8 mouse cellular contexts compared by ENCODE assay signal in genomic region chr7:70267075-70267474, GRCm38 (mm10).
DNase-seq lines count a peak whose midpoint lies in the region; ATAC-seq and TF ChIP-seq lines count a peak whose summit lies in the region.

No protein-coding gene starts in this region.

- H3K27me3 ChIP-seq in intestine, embryonic 16.5 days (replicated peaks; ENCODE audit: control insufficient read depth, insufficient read depth, low read length): no peaks in the 10 kb centered on the region
- H3K27me3 ChIP-seq in intestine, postnatal 0 days (replicated peaks; ENCODE audit: control insufficient read depth, insufficient read depth, low read length): peaks cover 4% of the 10 kb centered on the region; the same call in 1 of the 2 replicates
- no peaks in the 10 kb centered on the region for H3K27me3 ChIP-seq in C2C12 (ENCODE audit: control insufficient read depth, insufficient read depth, insufficient read length)
- no peaks in the 10 kb centered on the region for H3K27me3 ChIP-seq in forebrain, embryonic 15.5 days

- DNase-seq in fibroblast of lung, adult 2 months (ENCODE audit: low read depth): peak; percentile 99
- DNase-seq in heart, postnatal 4 days: peak; percentile 66
- DNase-seq in spleen, postnatal 14 days (ENCODE audit: low spot score in 2 of 2): no peak

- H3K79me3 ChIP-seq in C2C12 (ENCODE audit: low read depth): no peaks in the 10 kb centered on the region

- no peaks in the 10 kb centered on the region for H3K36me3 ChIP-seq in intestine, embryonic 16.5 days (ENCODE audit: control insufficient read depth, insufficient read depth, low read length)
- H3K36me3 ChIP-seq in intestine, postnatal 0 days (ENCODE audit: control insufficient read depth, insufficient read depth): no peaks in the 10 kb centered on the region
- no peaks in the 10 kb centered on the region for H3K36me3 ChIP-seq in C2C12 (ENCODE audit: control insufficient read depth, insufficient read depth)
- H3K36me3 ChIP-seq in forebrain, embryonic 15.5 days: no peaks in the 10 kb centered on the region

- no peaks in the 10 kb centered on the region for H3K79me2 ChIP-seq in C2C12 (ENCODE audit: control insufficient read depth, insufficient read depth)

- no peak for TF ChIP-seq CTCF in intestine, postnatal 0 days (IDR thresholded peaks at IDR 0.05; ENCODE audit: low read depth)
- TF ChIP-seq CTCF in C2C12 (IDR thresholded peaks at IDR 0.05; ENCODE audit: control insufficient read depth, insufficient read depth, insufficient read length): no peak

- H3K4me3 ChIP-seq in intestine, embryonic 16.5 days (ENCODE audit: low read length): no peak overlapping the region
- H3K4me3 ChIP-seq in intestine, postnatal 0 days (ENCODE audit: low read depth, low read length): no peak overlapping the region
- no peak overlapping the region for H3K4me3 ChIP-seq in C2C12 (ENCODE audit: insufficient read depth, poor library complexity, severe bottlenecking)
- H3K4me3 ChIP-seq in forebrain, embryonic 15.5 days: no peak overlapping the region

- no peak overlapping the region for H3K9ac ChIP-seq in intestine, embryonic 16.5 days (ENCODE audit: low read depth, low read length)
- H3K9ac ChIP-seq in intestine, postnatal 0 days (ENCODE audit: low read depth, low read length): no peak overlapping the region
- no peak overlapping the region for H3K9ac ChIP-seq in forebrain, embryonic 15.5 days (replicated peaks)

- peak; percentile 65; the same call in 1 of the 2 replicates for ATAC-seq in intestine, embryonic 16.5 days
- no peak for ATAC-seq in intestine, postnatal 0 days
- ATAC-seq in megakaryocyte-erythroid progenitor cell, adult 5-6 weeks (replicated peaks; ENCODE audit: low FRiP score, low TSS enrichment, poor library complexity, severe bottlenecking): no peak
- ATAC-seq in forebrain, embryonic 15.5 days (replicated peaks): no peak

- 53% methylated on average over 4 of the region's 4 CpGs for WGBS in intestine, embryonic 16.5 days
- WGBS in intestine, postnatal 0 days: 57% methylated on average over 4 of the region's 4 CpGs
- WGBS in forebrain, embryonic 15.5 days: 65% methylated on average over 4 of the region's 4 CpGs

- no peak overlapping the region for H3ac ChIP-seq in C2C12 (ENCODE audit: control insufficient read depth, insufficient read length, low read depth)

- H3K4me1 ChIP-seq in intestine, embryonic 16.5 days (ENCODE audit: control insufficient read depth, insufficient read depth, low read length): no peaks in the 10 kb centered on the region
- no peaks in the 10 kb centered on the region for H3K4me1 ChIP-seq in intestine, postnatal 0 days (replicated peaks; ENCODE audit: control insufficient read depth, insufficient read depth, low read length)
- no peaks in the 10 kb centered on the region for H3K4me1 ChIP-seq in forebrain, embryonic 15.5 days

- no peak overlapping the region for H3K4me2 ChIP-seq in intestine, embryonic 16.5 days (ENCODE audit: low read depth, low read length)
- no peak overlapping the region for H3K4me2 ChIP-seq in intestine, postnatal 0 days (replicated peaks; ENCODE audit: low read depth)
- H3K4me2 ChIP-seq in forebrain, embryonic 15.5 days (replicated peaks): no peak overlapping the region

- no peaks in the 10 kb centered on the region for H3K9me3 ChIP-seq in intestine, embryonic 16.5 days (ENCODE audit: control insufficient read depth, low read length)
- H3K9me3 ChIP-seq in intestine, postnatal 0 days (ENCODE audit: control insufficient read depth): no peaks in the 10 kb centered on the region
- H3K9me3 ChIP-seq in forebrain, embryonic 15.5 days: no peaks in the 10 kb centered on the region

- no peak overlapping the region for H3K27ac ChIP-seq in intestine, embryonic 16.5 days (ENCODE audit: low read length)
- no peak overlapping the region for H3K27ac ChIP-seq in intestine, postnatal 0 days (ENCODE audit: low read depth, low read length)
- no peak overlapping the region for H3K27ac ChIP-seq in forebrain, embryonic 15.5 days (replicated peaks)

TF ChIP-seq in C2C12, 6 proteins besides CTCF, POLR2A, EP300 and RAD21:
- TF ChIP-seq USF1 (IDR thresholded peaks at IDR 0.05; ENCODE audit: low read depth): no peak
- peak; percentile 61 for TF ChIP-seq FOSL1 (IDR thresholded peaks at IDR 0.05; ENCODE audit: insufficient read depth, low read length, poor library complexity, severe bottlenecking)
- peak; percentile 78 for TF ChIP-seq MAX (IDR thresholded peaks at IDR 0.05)
- TF ChIP-seq MYOD1 (IDR thresholded peaks at IDR 0.05; ENCODE audit: control insufficient read depth, insufficient read length, low read depth): peak; percentile 30
- TF ChIP-seq CEBPB (IDR thresholded peaks at IDR 0.05; ENCODE audit: low read depth): peak; percentile 33
- no peak for TF ChIP-seq MYOG (IDR thresholded peaks at IDR 0.05; ENCODE audit: control insufficient read depth, extremely low read depth, insufficient read length)

Comparison
In these comparisons a context has a peak if more than half of its experiments do, and no peak if none do; other contexts are left out.
1. DNase-seq: peak in fibroblast of lung, adult 2 months (single experiment) and heart, postnatal 4 days (single experiment); none in spleen, postnatal 14 days (0 of 2).